Mouse (Mus musculus): ENCODE results near the gene Cept1.

DNA sequence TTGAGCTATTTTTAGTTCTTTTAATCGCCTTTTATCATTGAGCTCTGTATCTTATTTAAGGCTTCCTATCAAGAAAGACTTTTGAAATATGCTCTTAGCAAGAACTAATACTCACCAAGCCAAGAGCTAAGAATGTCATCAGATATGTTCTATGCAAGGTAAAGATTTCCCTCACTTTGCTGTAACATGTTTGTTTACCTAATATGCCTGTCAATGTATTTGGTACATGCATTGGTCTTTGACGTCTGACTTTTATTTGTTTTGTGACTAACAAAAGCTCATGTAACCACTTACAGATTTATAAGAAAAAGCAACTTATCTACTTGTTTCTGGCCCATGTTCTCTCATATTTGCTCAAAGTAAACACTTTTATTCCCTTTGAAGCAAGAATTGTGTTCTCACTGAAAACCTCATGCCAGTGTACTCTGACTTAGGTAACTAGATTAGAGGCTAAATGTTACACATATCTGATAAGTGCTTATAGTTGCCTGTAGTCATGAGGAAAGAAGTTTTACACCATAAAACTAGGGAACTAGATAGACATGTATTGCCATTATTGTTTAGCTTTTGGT is 90.2 kb downstream of the Cept1 start:
- TF ChIP-seq CTCF (IDR thresholded peaks at IDR 0.05; ENCODE audit: low read depth, low read length), result no peak
- no peak for TF ChIP-seq POLR2A (IDR thresholded peaks at IDR 0.05; ENCODE audit: borderline replicate concordance, low read depth, low read length)

All from bone marrow macrophage, adult 2 months (primary cell).